Mouse (Mus musculus) stomach, embryonic 15.5 days (tissue): Measurements from ENCODE around the gene Olfr1420. TPM values are rescaled to one million over a fixed set of nuclear protein-coding genes. Genes with fewer than 3 reads are reported as not detected.
A peak's percentile ranks its signal among the peaks of the same experiment; 100 is the strongest.
"Not testable (repeated sequence)": the region's sequence is repeated elsewhere in the genome, so short reads cannot be mapped to it uniquely, and the experiment has no call there.

Source experiments
- ATAC-seq: fragments of 200-750 bp; cut with Nextera tagmentation; 2 replicates; pipeline ENCODE4 v1.8.0; 2017; ENCODE audit warnings: low read depth, moderate number of reproducible peaks, moderate TSS enrichment; ENCODE audit not compliant: insufficient read depth, low FRiP score
- H3K27ac ChIP-seq: fragments of 300-500 bp; sonication (generic); 2 replicates; pipeline ENCODE4 v1.5.1; 2015; ENCODE audit warnings: mild to moderate bottlenecking, inconsistent platforms
- H3K27me3 ChIP-seq: fragments of 300-500 bp; sonication (generic); replicated peaks from 2 replicates; pipeline ENCODE4 v1.6.1; 2015; ENCODE audit warnings: inconsistent platforms
- H3K36me3 ChIP-seq: fragments of 300-500 bp; sonication (generic); 2 replicates; pipeline ENCODE4 v1.6.1; 2015; ENCODE audit warnings: inconsistent platforms
- H3K4me1 ChIP-seq: fragments of 300-500 bp; sonication (generic); 2 replicates; pipeline ENCODE4 v1.6.1; 2015; ENCODE audit warnings: inconsistent platforms
- H3K4me2 ChIP-seq: fragments of 300-500 bp; sonication (generic); 2 replicates; pipeline ENCODE4 v1.6.1; 2015; ENCODE audit warnings: mild to moderate bottlenecking, inconsistent platforms
- H3K4me3 ChIP-seq: fragments of 300-500 bp; sonication (generic); replicated peaks from 2 replicates; pipeline ENCODE4 v1.5.1; 2015; ENCODE audit warnings: inconsistent platforms
- H3K9ac ChIP-seq: fragments of 300-500 bp; sonication (generic); 2 replicates; pipeline ENCODE4 v1.6.1; 2015; ENCODE audit warnings: inconsistent platforms
- H3K9me3 ChIP-seq: fragments of 300-500 bp; sonication (generic); 2 replicates; pipeline ENCODE4 v1.6.1; 2016; ENCODE audit warnings: inconsistent platforms
- WGBS: fragments of 180-500 bp; shearing (Covaris S2); methylation state at CpG from one replicate; pipeline ENCODE4 v1.1.7; 2015; 5-methylcytosine and 5-hydroxymethylcytosine counted together
- polyA plus RNA-seq: library from polyadenylated mRNA; unstranded; fragments of >200 nt; fragmentation: Nextera tagmentation; extraction: Ambion mirVana; gene quantifications from 2 replicates; pipeline ENCODE4 v1.2.1, GENCODE M21; 2015

Olfr1420 gene
- 0.08 and 0.10 TPM in 2 replicates for polyA plus RNA-seq

- no peaks in the 10 kb centered on the region for H3K9me3 ChIP-seq
- 41% methylated on average over 1 of the region's 1 CpGs for WGBS
- H3K4me1 ChIP-seq, result no peaks in the 10 kb centered on the region
- H3K36me3 ChIP-seq, result no peaks in the 10 kb centered on the region
- no peak for ATAC-seq
- H3K27me3 ChIP-seq, result no peaks in the 10 kb centered on the region
- H3K4me2 ChIP-seq, result no peak within 1 kb of the TSS
- H3K27ac ChIP-seq, result no peak within 1 kb of the TSS
- no peak within 1 kb of the TSS for H3K4me3 ChIP-seq
- H3K9ac ChIP-seq, result no peak within 1 kb of the TSS
Measured at GRCm38 (mm10) chr19:11886265-11886664, at the start of gene Olfr1420. TSS of gene Olfr1420 (plus strand) at chr19:11886565.

DNA sequence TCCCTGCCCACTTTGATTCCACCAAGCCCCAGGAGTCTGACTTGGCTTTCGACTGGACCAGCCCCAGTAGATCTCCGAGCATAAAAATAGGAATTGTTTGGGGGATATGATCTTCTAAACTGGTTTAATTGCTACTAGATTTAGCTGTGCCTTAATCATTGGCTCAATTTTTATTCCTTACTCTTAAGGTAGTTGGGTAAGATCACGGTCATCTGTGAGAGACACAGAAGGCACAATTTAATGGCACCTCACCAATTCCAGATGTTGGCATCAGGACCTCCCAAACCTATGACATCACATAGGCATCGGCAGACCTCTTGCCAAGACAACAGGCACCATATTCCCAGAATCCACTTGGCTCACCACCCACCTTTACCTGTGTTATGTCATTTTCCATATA is 47.2 kb upstream of the Olfr1420 start, which contains the start of gene Olfr1417:
TSS of gene Olfr1417 (minus strand) at position 101 of the 400 bp plus-strand sequence.
- Histone ChIP-seq H3K27ac (no peak within 1 kb of the TSS), H3K4me3 (no peak within 1 kb of the TSS), H3K9me3 (no peaks in the 10 kb centered on the region), H3K9ac (no peak within 1 kb of the TSS), H3K4me1 (no peaks in the 10 kb centered on the region), H3K27me3 (no peaks in the 10 kb centered on the region), H3K4me2 (no peak within 1 kb of the TSS), H3K36me3 (no peaks in the 10 kb centered on the region)
- ATAC-seq, result no peak
- 84% methylated on average over 4 of the region's 4 CpGs for WGBS

DNA sequence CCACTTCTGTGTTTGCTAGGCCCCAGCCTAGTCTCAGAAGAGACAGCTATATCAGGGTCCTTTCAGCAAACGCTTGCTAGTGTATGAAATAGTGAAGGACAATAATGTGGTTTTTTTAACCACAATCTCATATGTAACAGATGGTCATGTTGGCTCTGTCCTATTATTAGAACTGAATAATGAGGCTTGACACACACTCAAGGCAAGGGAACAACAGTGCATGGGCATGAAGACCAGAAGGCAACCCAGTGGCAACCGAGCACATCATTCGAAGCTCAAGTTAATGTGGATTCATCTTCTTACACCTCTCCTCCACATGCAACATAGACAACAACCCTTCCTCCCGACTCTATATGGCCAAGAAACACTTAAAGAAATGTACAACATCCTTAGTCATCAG is 40.0 kb upstream of the Olfr1420 start:
- H3K27me3 ChIP-seq, result no peaks in the 10 kb centered on the region
- no peak for ATAC-seq

DNA sequence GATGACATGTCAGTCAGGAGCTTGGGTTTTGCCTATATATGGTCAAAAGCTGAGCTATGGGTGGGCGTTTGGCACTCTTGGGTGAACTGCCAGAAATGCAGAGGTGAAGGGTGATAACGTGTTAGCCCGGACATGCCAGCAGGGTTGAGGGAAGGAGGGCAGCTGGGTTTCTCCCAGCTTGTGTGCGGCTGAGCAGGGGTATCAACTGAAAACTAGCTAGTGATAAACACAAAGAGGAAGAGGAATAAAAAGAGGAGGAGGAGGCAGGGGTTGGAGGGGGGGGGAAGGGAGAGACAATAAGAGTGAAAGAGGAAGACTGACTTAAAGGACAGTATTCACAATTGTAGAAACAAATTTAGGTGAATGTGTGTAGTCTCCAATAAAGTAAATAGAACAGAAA is 33.7 kb upstream of the Olfr1420 start:
- 58% methylated on average over 4 of the region's 4 CpGs for WGBS
- H3K4me3 ChIP-seq, result no peak overlapping the region

More for the DNA sequence above, 40.0 kb upstream of the Olfr1420 start:
- H3K4me1 ChIP-seq, result no peaks in the 10 kb centered on the region
- no peak overlapping the region for H3K27ac ChIP-seq
- no peaks in the 10 kb centered on the region for H3K36me3 ChIP-seq
- no peaks in the 10 kb centered on the region for H3K9me3 ChIP-seq
- H3K9ac ChIP-seq, result no peak overlapping the region
- 86% methylated on average over 4 of the region's 4 CpGs for WGBS
- H3K4me2 ChIP-seq, result no peak overlapping the region
- no peak overlapping the region for H3K4me3 ChIP-seq

DNA sequence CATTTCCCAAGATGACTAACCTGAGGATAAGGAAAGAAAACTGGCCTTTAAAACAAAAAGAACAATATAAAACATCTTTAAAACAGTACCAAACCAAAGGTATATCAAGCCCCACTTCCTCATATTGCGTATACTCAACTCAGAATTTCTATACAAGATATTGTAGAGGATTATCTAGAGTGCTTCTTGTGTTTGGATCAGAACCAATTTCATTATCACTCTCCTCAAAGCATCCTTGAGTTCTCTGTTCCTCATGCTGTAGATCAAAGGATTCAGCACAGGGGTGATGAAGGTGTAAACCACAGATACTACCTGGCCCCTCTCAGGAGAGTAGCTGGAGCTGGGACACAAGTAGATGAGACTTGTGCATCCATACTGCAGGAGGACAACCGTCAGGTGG is 31.5 kb upstream of the Olfr1420 start:
- no peak for ATAC-seq
- Histone ChIP-seq H3K4me1 (no peaks in the 10 kb centered on the region), H3K4me2 (no peak overlapping the region), H3K27me3 (no peaks in the 10 kb centered on the region), H3K27ac (no peak overlapping the region), H3K36me3 (no peaks in the 10 kb centered on the region), H3K4me3 (no peak overlapping the region), H3K9ac (no peak overlapping the region), H3K9me3 (no peaks in the 10 kb centered on the region)
- WGBS, result 86% methylated on average over 2 of the region's 2 CpGs

More for the DNA sequence above, 33.7 kb upstream of the Olfr1420 start:
- H3K9me3 ChIP-seq, result no peaks in the 10 kb centered on the region
- no peak overlapping the region for H3K27ac ChIP-seq
- H3K27me3 ChIP-seq, result no peaks in the 10 kb centered on the region
- H3K4me1 ChIP-seq, result no peaks in the 10 kb centered on the region
- ATAC-seq, result no peak
- no peak overlapping the region for H3K9ac ChIP-seq
- H3K36me3 ChIP-seq, result no peaks in the 10 kb centered on the region
- H3K4me2 ChIP-seq, result no peak overlapping the region

GRCm38 (mm10) chr19:11856506-11856905 is 29.9 kb upstream of the Olfr1420 start:
- H3K4me2 ChIP-seq, result no peak overlapping the region
- no peaks in the 10 kb centered on the region for H3K4me1 ChIP-seq
- no peaks in the 10 kb centered on the region for H3K9me3 ChIP-seq
- H3K36me3 ChIP-seq, result no peaks in the 10 kb centered on the region
- no peak overlapping the region for H3K4me3 ChIP-seq
- no peak overlapping the region for H3K9ac ChIP-seq
- ATAC-seq, result no peak
- H3K27me3 ChIP-seq, result no peaks in the 10 kb centered on the region
- 72% methylated on average over 6 of the region's 6 CpGs for WGBS
- no peak overlapping the region for H3K27ac ChIP-seq

GRCm38 (mm10) chr19:11860966-11861365 is 25.4 kb upstream of the Olfr1420 start, which contains the start of gene Olfr1418:
TSS of gene Olfr1418 (minus strand) at chr19:11861066.
- Histone ChIP-seq H3K4me1 (no peaks in the 10 kb centered on the region), H3K9me3 (no peaks in the 10 kb centered on the region), H3K36me3 (no peaks in the 10 kb centered on the region), H3K27me3 (no peaks in the 10 kb centered on the region), H3K4me3 (no peak within 1 kb of the TSS), H3K27ac (no peak within 1 kb of the TSS), H3K4me2 (no peak within 1 kb of the TSS), H3K9ac (no peak within 1 kb of the TSS)
- ATAC-seq, result no peak
- 92% methylated on average over 1 of the region's 1 CpGs for WGBS

DNA sequence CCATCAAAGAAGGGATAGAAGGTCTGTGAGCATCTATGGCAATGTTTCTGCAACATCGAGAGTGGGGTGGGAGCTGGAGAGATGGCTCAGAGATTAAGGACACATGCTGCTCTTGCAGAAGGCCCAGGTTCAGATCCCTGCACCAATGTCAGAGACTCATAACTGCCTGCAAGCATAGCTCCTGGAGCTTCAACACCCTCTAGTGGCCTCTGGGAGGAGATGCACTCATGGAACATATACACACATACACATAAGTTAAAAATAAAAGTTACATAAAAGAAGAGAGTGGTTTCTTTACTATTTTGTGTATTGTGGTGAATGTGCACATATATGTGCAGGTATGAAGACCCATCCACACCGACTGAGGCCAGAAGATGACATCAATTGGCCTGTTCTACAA is 18.5 kb upstream of the Olfr1420 start:
- H3K9ac ChIP-seq, result no peak overlapping the region
- 69% methylated on average over 2 of the region's 2 CpGs for WGBS
- H3K4me1 ChIP-seq, result no peaks in the 10 kb centered on the region
- H3K27ac ChIP-seq, result no peak overlapping the region
- no peaks in the 10 kb centered on the region for H3K36me3 ChIP-seq
- no peak overlapping the region for H3K4me2 ChIP-seq
- H3K9me3 ChIP-seq, result no peaks in the 10 kb centered on the region
- no peaks in the 10 kb centered on the region for H3K27me3 ChIP-seq
- no peak for ATAC-seq
- no peak overlapping the region for H3K4me3 ChIP-seq

- no peak within 1 kb of the TSS for H3K27ac ChIP-seq
- H3K27me3 ChIP-seq, result no peaks in the 10 kb centered on the region
- no peaks in the 10 kb centered on the region for H3K36me3 ChIP-seq
- no peak within 1 kb of the TSS for H3K4me2 ChIP-seq
- H3K9ac ChIP-seq, result no peak within 1 kb of the TSS
- WGBS, result 32% methylated on average over 1 of the region's 1 CpGs
- no peak within 1 kb of the TSS for H3K4me3 ChIP-seq
- no peaks in the 10 kb centered on the region for H3K4me1 ChIP-seq
- no peak for ATAC-seq
- no peaks in the 10 kb centered on the region for H3K9me3 ChIP-seq
Measured at GRCm38 (mm10) chr19:11875006-11875405, 11.4 kb upstream of the Olfr1420 start, which contains the start of gene Olfr1419. TSS of gene Olfr1419 (minus strand) at chr19:11875106.

DNA sequence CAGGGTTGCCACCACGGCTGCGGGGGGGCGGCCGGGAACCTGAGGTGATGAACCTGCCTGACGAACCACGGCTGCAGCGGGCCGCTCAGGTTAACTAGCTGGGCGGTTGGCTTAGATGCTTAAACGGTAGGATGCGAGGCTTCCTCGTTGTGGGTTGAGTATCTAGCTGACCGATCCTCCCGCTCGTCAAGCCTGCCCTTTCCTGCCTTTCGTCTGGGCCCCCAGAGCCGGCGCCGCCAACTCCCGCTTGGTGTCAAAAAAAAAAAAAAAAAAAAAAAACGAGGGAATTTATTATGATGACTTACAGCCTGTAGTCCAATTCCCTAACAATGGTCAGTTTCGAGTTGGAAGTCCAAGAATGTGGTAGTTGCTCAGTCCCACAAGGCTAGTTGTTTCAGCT is 8.0 kb upstream of the Olfr1420 start:
- H3K9ac ChIP-seq, ATAC-seq, H3K9me3 ChIP-seq, H3K4me1 ChIP-seq, H3K27me3 ChIP-seq, H3K4me3 ChIP-seq, H3K27ac ChIP-seq, H3K36me3 ChIP-seq: not testable (repeated sequence)
- 56% methylated on average over 22 of the region's 22 CpGs for WGBS
- H3K4me2 ChIP-seq, result peak overlapping the region; percentile 8; the same call in 1 of the 2 replicates

GRCm38 (mm10) chr19:11911021-11911420 is 24.7 kb downstream of the Olfr1420 start:
- Histone ChIP-seq H3K4me3 (peak overlapping the region; percentile 64), H3K9ac (no peak overlapping the region), H3K36me3 (0 out of 2 replicates have a peak, but pooled peaks cover 6% of the 10 kb centered on the region), H3K4me1 (peaks cover 8% of the 10 kb centered on the region), H3K27ac (no peak overlapping the region), H3K4me2 (peak overlapping the region; percentile 75; the same call in 1 of the 2 replicates), H3K27me3 (no peaks in the 10 kb centered on the region), H3K9me3 (no peaks in the 10 kb centered on the region)
- 80% methylated on average over 5 of the region's 5 CpGs for WGBS
- no peak for ATAC-seq

GRCm38 (mm10) chr19:11911603-11912002 is 25.2 kb downstream of the Olfr1420 start:
- Histone ChIP-seq H3K27ac (peak overlapping the region; percentile 70), H3K4me3 (peak overlapping the region; percentile 64)
- WGBS, result 5% methylated on average over 17 of the region's 17 CpGs

More at GRCm38 (mm10) chr19:11911603-11912002, 25.2 kb downstream of the Olfr1420 start:
- Histone ChIP-seq H3K9ac (peak overlapping the region; percentile 40; the same call in 1 of the 2 replicates), H3K4me1 (peaks cover 8% of the 10 kb centered on the region), H3K9me3 (no peaks in the 10 kb centered on the region), H3K36me3 (0 out of 2 replicates have a peak, but pooled peaks cover 6% of the 10 kb centered on the region), H3K4me2 (peak overlapping the region; percentile 75), H3K27me3 (no peaks in the 10 kb centered on the region)
- peak; percentile 37; the same call in 1 of the 2 replicates for ATAC-seq
